Mouse (Mus musculus) spleen, adult 12 weeks (tissue): ENCODE measurements around the gene Map10.

Experiments
- DNase-seq: peaks from one replicate; pipeline ENCODE4 v3.0.0; 2022; ENCODE audit warnings: low spot score

The Map10 gene

GRCm38 (mm10) chr8:125670420-125670819 is 802 bp downstream of the Map10 start:
- DNase-seq: no peak

GRCm38 (mm10) chr8:125670906-125671305 is 1.3 kb downstream of the Map10 start:
- DNase-seq: no peak

GRCm38 (mm10) chr8:125671371-125671770 is 1.8 kb downstream of the Map10 start:
- DNase-seq: no peak

GRCm38 (mm10) chr8:125675796-125676195 is 6.2 kb downstream of the Map10 start:
- DNase-seq: no peak

- no peak for DNase-seq
Observed at GRCm38 (mm10) chr8:125677484-125677883, 7.9 kb downstream of the Map10 start.

- DNase-seq: no peak
Observed at GRCm38 (mm10) chr8:125678854-125679648, 9.4 kb downstream of the Map10 start.

GRCm38 (mm10) chr8:125680851-125681408 is 11.3 kb downstream of the Map10 start:
- no peak for DNase-seq

- DNase-seq: no peak
Observed at GRCm38 (mm10) chr8:125685216-125685760, 15.7 kb downstream of the Map10 start.

GRCm38 (mm10) chr8:125686221-125686865 is 16.7 kb downstream of the Map10 start:
- DNase-seq: no peak

GRCm38 (mm10) chr8:125690166-125690915 is 20.7 kb downstream of the Map10 start:
- no peak for DNase-seq

- no peak for DNase-seq
Observed at GRCm38 (mm10) chr8:125690961-125691360, 21.3 kb downstream of the Map10 start.

- no peak for DNase-seq
Observed at GRCm38 (mm10) chr8:125692447-125692846, 22.8 kb downstream of the Map10 start.

GRCm38 (mm10) chr8:125693197-125693596 is 23.6 kb downstream of the Map10 start:
- DNase-seq: no peak

GRCm38 (mm10) chr8:125695951-125696350 is 26.3 kb downstream of the Map10 start:
- no peak for DNase-seq

- no peak for DNase-seq
Observed at GRCm38 (mm10) chr8:125699391-125700025, 29.9 kb downstream of the Map10 start.

GRCm38 (mm10) chr8:125700407-125700806 is 30.8 kb downstream of the Map10 start:
- DNase-seq: no peak

GRCm38 (mm10) chr8:125702868-125703473 is 33.4 kb downstream of the Map10 start:
- DNase-seq: no peak

- DNase-seq: no peak
Observed at GRCm38 (mm10) chr8:125704434-125704833, 34.8 kb downstream of the Map10 start.

GRCm38 (mm10) chr8:125705816-125706215 is 36.2 kb downstream of the Map10 start:
- no peak for DNase-seq

GRCm38 (mm10) chr8:125709171-125709570 is 39.6 kb downstream of the Map10 start:
- no peak for DNase-seq

GRCm38 (mm10) chr8:125711514-125711913 is 41.9 kb downstream of the Map10 start:
- no peak for DNase-seq
